Mouse (Mus musculus) embryonic facial prominence, embryonic 12.5 days (tissue): ENCODE data around the gene Mmp23. TPM values are rescaled to one million over a fixed set of nuclear protein-coding genes. Genes with fewer than 3 reads are reported as not detected.

Experiments
- ATAC-seq: fragments of 200-750 bp; cut with Nextera tagmentation; 2 replicates; pipeline ENCODE4 v1.8.0; 2017; ENCODE audit not compliant: insufficient number of reproducible peaks, insufficient read depth, low FRiP score, low TSS enrichment
- H3K27ac ChIP-seq: fragments of 300-500 bp; sonication (generic); 2 replicates; pipeline ENCODE4 v1.5.1; 2016; ENCODE audit warnings: mild to moderate bottlenecking
- H3K27me3 ChIP-seq: fragments of 300-500 bp; sonication (generic); 2 replicates; pipeline ENCODE4 v1.6.1; 2016; ENCODE audit warnings: mild to moderate bottlenecking, moderate library complexity
- H3K36me3 ChIP-seq: fragments of 300-500 bp; sonication (generic); 2 replicates; pipeline ENCODE4 v1.6.1; 2016; ENCODE audit warnings: mild to moderate bottlenecking
- H3K4me1 ChIP-seq: fragments of 300-500 bp; sonication (generic); 2 replicates; pipeline ENCODE4 v1.6.1; 2016
- H3K4me2 ChIP-seq: fragments of 300-500 bp; sonication (generic); replicated peaks from 2 replicates; pipeline ENCODE4 v1.6.1; 2016; ENCODE audit warnings: mild to moderate bottlenecking, moderate library complexity
- H3K4me3 ChIP-seq: fragments of 300-500 bp; sonication (generic); 2 replicates; pipeline ENCODE4 v1.5.1; 2016; ENCODE audit warnings: mild to moderate bottlenecking
- H3K9ac ChIP-seq: fragments of 300-500 bp; sonication (generic); 2 replicates; pipeline ENCODE4 v1.6.1; 2016; ENCODE audit warnings: mild to moderate bottlenecking, moderate library complexity
- H3K9me3 ChIP-seq: fragments of 300-500 bp; sonication (generic); 2 replicates; pipeline ENCODE4 v1.6.1; 2016; ENCODE audit warnings: mild to moderate bottlenecking, moderate library complexity
- WGBS: fragments of 180-500 bp; shearing (Covaris S2); methylation state at CpG from one replicate; pipeline ENCODE4 v1.1.7; 2016; 5-methylcytosine and 5-hydroxymethylcytosine counted together
- polyA plus RNA-seq: library from polyadenylated mRNA; unstranded; fragments of >200 nt; fragmentation: Nextera tagmentation; extraction: Ambion mirVana; gene quantifications from 2 replicates; pipeline ENCODE4 v1.2.1, GENCODE M21; 2016

Gene Mmp23
- polyA plus RNA-seq, 1 experiment from 2014 or later: 16.1 TPM

DNA sequence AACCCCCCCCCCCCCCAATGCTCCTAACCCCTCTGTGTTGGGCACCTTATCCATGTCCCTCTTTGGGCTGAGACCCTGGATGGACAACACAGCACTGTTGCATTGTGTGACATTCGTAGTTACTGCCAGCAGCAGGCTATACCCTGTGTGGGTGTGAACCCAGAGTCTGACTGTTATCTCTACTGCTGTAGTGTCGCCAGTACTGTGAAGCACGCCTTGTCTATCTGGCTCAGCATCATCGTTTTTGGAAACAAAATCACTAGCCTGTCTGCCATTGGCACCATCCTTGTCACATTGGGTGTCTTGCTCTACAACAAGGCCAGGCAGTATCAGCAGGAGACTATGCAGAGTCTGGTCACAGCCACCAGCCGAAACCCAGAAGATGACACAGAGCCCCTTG lies 34.9 kb downstream of the Mmp23 start:
- H3K27me3 ChIP-seq: no peaks in the 10 kb centered on the region
- peaks cover 70% of the 10 kb centered on the region for H3K36me3 ChIP-seq
- no peaks in the 10 kb centered on the region for H3K9me3 ChIP-seq
- no peak overlapping the region for H3K4me2 ChIP-seq
- WGBS: 93% methylated on average over 5 of the region's 5 CpGs
- H3K9ac ChIP-seq: no peak overlapping the region
- H3K27ac ChIP-seq: no peak overlapping the region
- no peaks in the 10 kb centered on the region for H3K4me1 ChIP-seq
- no peak overlapping the region for H3K4me3 ChIP-seq
- no peak for ATAC-seq

DNA sequence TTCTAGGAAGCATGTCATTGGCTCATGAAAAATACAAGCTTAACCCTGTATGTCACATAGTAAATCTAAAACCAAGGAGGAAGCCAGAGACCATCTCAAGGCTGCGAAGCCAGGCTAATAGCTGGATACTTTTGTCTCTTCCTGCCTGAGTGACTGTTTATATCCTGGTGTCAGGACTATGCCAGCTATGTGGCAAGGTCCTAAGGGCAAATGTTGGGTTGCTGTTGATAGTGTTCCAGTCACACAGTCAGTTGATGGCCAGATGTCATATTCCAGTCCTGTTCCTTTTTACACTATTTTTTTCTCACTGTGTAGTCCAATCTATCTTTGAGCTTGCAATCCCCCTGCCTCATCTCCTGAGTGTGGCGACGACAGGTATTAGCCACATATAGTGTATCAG lies 39.9 kb downstream of the Mmp23 start:
- no peaks in the 10 kb centered on the region for H3K4me1 ChIP-seq
- no peak overlapping the region for H3K4me2 ChIP-seq
- H3K9ac ChIP-seq: no peak overlapping the region
- H3K4me3 ChIP-seq: no peak overlapping the region
- no peaks in the 10 kb centered on the region for H3K9me3 ChIP-seq
- 95% methylated on average over 3 of the region's 3 CpGs for WGBS
- H3K36me3 ChIP-seq: peaks cover 78% of the 10 kb centered on the region
- H3K27me3 ChIP-seq: no peaks in the 10 kb centered on the region
- no peak for ATAC-seq
- H3K27ac ChIP-seq: no peak overlapping the region

DNA sequence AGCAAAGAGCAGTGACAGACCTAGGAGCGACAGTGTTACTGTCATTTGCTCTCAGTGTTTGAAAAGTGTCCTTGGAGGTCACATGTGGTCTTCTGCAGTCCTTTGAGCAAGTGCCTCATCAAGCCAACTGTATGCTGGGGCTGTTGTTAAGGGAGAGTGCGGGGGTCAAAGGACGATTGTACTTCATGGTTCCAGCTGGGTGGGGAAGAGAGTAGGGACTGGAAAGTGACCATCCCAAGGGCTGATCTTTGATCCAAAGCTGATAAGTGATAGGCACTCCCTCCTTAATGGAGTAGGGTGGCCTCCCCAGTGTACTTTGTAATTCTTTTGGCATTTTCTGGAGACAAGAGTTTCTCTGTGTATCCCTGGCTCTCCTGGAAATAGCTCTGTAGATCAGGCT lies 41.3 kb downstream of the Mmp23 start:
- no peak overlapping the region for H3K27ac ChIP-seq
- H3K36me3 ChIP-seq: peaks cover 64% of the 10 kb centered on the region
- whole genome bisulfite sequencing: 90% methylated on average over 3 of the region's 3 CpGs
- H3K4me1 ChIP-seq: no peaks in the 10 kb centered on the region
- ATAC-seq: no peak
- H3K9ac ChIP-seq: no peak overlapping the region
- H3K4me3 ChIP-seq: no peak overlapping the region
- no peak overlapping the region for H3K4me2 ChIP-seq
- H3K9me3 ChIP-seq: no peaks in the 10 kb centered on the region
- no peaks in the 10 kb centered on the region for H3K27me3 ChIP-seq

DNA sequence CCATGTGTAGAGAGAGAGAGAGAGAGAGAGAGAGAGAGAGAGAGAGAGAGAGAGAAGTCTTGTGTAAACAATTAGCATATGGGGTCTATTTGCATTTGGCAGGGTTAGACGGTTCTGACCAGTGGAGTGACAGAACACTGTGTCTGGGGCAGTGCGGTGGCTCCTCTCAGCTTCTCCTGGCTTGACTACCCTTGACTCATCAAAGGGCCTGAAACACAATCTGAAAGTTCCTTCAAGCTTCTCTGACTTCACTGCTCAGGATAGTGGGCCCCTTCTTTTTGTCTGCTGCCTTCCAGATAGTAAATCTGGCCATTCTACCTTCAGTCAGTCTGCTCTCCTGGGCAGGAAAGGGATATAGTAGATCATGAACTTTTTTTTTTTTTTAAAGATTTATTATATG lies 46.4 kb downstream of the Mmp23 start:
- H3K36me3 ChIP-seq: peaks cover 36% of the 10 kb centered on the region

DNA sequence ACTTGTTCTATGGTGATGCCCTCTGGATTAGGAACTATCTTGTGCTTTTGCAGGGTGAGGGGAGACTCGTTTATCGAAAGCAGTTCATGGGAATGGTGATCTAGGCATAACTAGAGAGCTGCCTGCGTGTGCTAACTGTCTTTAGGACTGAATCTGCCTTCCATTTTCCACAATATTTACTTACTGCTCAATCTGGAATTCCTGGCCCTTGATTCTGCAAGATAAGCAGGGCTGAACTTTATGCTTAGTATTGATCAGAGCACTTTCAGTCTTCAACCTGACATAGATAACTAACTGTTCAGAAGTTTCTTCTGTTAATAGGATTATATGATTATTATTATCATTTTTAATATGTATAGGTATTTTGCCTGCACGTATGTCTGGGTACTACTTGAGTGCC lies 48.1 kb downstream of the Mmp23 start:
- Histone ChIP-seq H3K36me3 (peaks cover 22% of the 10 kb centered on the region), H3K27me3 (no peaks in the 10 kb centered on the region), H3K4me2 (no peak overlapping the region), H3K9me3 (no peaks in the 10 kb centered on the region), H3K4me3 (no peak overlapping the region), H3K4me1 (peaks cover 9% of the 10 kb centered on the region), H3K27ac (no peak overlapping the region), H3K9ac (no peak overlapping the region)
- WGBS: 92% methylated on average over 4 of the region's 4 CpGs
- ATAC-seq: no peak

More for the DNA sequence above, 46.4 kb downstream of the Mmp23 start:
- H3K9ac ChIP-seq: no peak overlapping the region
- 80% methylated on average over 2 of the region's 2 CpGs for WGBS
- H3K4me2 ChIP-seq: no peak overlapping the region
- no peaks in the 10 kb centered on the region for H3K9me3 ChIP-seq
- ATAC-seq: no peak
- H3K4me3 ChIP-seq: no peak overlapping the region
- H3K4me1 ChIP-seq: peaks cover 9% of the 10 kb centered on the region
- H3K27ac ChIP-seq: no peak overlapping the region
- H3K27me3 ChIP-seq: no peaks in the 10 kb centered on the region

DNA sequence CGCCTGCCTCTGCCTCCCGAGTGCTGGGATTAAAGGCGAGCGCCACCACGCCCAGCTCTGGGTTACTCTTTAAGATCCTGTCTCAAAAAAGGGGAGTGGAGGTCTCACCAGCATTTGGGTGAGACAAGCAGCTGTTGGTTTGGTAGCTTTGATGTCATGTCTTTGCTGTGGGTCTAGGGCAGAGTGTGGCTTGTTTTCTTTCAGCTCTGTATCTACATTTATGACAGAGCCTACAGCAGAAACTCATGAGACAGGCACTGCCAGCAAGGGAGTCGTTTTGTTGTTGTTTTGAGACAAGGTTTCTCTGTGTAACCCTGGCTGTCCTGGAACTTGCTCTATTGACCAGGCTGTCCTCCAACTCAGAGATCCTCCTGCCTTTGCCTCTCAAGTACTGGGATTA lies 49.4 kb downstream of the Mmp23 start:
- no peak overlapping the region for H3K4me3 ChIP-seq
- 0 out of 2 replicates have a peak, but pooled peaks cover 17% of the 10 kb centered on the region for H3K36me3 ChIP-seq
- 96% methylated on average over 6 of the region's 6 CpGs for WGBS
- no peak overlapping the region for H3K4me2 ChIP-seq
- no peaks in the 10 kb centered on the region for H3K27me3 ChIP-seq
- no peak overlapping the region for H3K9ac ChIP-seq
- no peak overlapping the region for H3K27ac ChIP-seq
- H3K4me1 ChIP-seq: peaks cover 9% of the 10 kb centered on the region
- H3K9me3 ChIP-seq: no peaks in the 10 kb centered on the region
- ATAC-seq: no peak

DNA sequence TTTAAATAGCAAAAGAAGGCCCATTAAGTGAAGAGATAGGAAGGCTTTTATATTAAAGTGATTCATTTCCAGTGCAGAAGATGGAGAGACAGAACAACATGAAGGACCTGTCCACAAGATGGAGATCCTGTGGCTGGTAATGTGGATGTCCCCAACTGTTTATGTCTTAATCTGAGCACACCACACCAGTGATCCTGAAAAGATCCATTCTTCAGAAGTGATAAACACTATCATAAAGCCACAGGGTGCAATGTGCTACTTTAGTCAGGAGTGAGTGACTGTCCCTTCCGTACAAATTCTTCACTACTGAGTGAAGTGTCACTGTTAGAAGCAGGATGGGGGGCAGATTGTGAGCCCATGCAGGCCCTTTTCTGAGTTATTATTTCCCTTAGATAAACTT lies 50.4 kb downstream of the Mmp23 start:
- Histone ChIP-seq H3K9me3 (no peaks in the 10 kb centered on the region), H3K4me3 (peak overlapping the region; percentile 98), H3K36me3 (0 out of 2 replicates have a peak, but pooled peaks cover 17% of the 10 kb centered on the region), H3K4me2 (peak overlapping the region; percentile 86), H3K4me1 (peaks cover 9% of the 10 kb centered on the region), H3K27ac (no peak overlapping the region), H3K9ac (no peak overlapping the region), H3K27me3 (no peaks in the 10 kb centered on the region)
- ATAC-seq: no peak
- 92% methylated on average over 1 of the region's 1 CpGs for WGBS

DNA sequence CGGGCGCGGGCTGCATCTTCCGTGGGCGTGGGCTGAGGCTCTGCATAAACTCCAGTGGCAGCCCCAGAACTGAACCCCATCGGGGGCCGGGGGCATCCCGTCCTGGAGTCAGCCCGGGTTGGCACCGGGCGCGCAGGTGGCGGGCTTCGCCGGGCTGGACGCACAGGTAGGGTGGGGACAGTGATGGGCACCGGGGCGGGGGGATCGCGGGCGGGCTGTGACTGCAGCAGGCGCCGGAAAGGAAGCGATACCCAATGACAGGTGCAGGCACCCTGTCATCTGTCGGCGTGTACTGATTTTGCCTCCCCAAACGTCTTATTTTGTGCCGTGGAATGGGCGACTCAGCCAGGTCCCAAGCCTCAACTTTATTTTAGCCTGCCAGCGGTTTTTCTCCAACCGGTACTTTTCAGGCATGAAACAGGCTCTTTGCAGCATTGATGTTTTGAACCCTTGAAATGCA lies 51.2 kb downstream of the Mmp23 start:
- H3K4me2 ChIP-seq: peak overlapping the region; percentile 86
- H3K27ac ChIP-seq: peak overlapping the region; percentile 98
- H3K4me1 ChIP-seq: peaks cover 9% of the 10 kb centered on the region
- no peaks in the 10 kb centered on the region for H3K9me3 ChIP-seq
- H3K36me3 ChIP-seq: 0 out of 2 replicates have a peak, but pooled peaks cover 17% of the 10 kb centered on the region
- H3K9ac ChIP-seq: peak overlapping the region; percentile 91
- no peaks in the 10 kb centered on the region for H3K27me3 ChIP-seq
- WGBS: 2% methylated on average over 31 of the region's 31 CpGs
- no peak for ATAC-seq
- H3K4me3 ChIP-seq: peak overlapping the region; percentile 98

DNA sequence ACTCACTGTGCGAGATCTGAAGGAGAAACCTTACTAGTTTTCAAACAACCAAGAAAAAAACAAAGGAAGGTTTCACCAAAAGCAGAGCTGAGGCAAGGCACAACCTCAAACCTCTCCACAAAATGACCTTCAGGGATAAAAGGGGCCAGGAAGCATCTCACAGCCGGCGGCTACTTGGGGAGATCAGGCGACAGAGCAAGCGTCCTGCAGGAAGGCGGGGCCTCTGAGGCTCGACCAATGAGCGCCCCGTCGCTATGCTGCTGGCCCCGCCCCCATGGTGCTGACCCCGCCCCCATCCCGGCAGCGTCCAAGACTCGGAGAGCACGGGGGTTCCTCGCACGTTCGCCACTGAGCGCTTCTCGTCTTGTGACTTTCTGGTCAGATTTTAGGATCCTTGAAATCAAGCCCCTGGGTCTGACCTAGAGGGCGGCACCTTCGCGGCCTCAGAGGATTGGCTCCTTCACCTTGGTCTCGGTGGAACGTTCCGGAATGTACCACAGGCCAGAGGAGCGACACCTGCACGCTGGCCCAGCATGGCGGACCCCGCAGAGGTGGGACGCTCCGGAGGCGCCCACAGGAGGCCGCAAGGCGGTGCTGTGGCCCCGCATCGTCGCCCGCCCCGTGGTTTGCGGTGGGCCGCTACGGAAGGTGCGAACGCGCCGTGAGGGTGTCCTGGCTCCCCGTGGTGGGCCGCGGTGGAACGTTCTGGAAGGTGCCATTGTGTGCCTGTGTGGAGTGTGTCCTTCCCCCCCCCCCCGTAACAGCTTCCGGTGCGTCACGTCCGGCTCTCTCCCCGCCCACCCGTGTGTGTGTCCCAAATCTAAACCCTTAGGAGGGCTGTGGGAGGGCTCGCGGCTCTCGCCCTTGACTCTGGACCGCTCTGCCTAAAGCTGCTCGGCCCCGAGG lies 51.8 kb downstream of the Mmp23 start, which contains the start of gene Slc35e2:
Slc35e2 (plus strand) TSS at position 326 of the 906 bp plus-strand sequence.
- Histone ChIP-seq H3K9me3 (no peaks in the 10 kb centered on the region), H3K27ac (peak within 1 kb of the TSS; percentile 98), H3K4me1 (peaks cover 9% of the 10 kb centered on the region), H3K9ac (peak within 1 kb of the TSS; percentile 91), H3K27me3 (no peaks in the 10 kb centered on the region), H3K4me2 (peak within 1 kb of the TSS; percentile 86), H3K4me3 (peak within 1 kb of the TSS; percentile 98), H3K36me3 (0 out of 2 replicates have a peak, but pooled peaks cover 13% of the 10 kb centered on the region)
- 1% methylated on average over 64 of the region's 65 CpGs for WGBS
- ATAC-seq: peak; percentile 95

Other genes with a start within 250 kb of the Mmp23 start
- gene Cfap74, start 244.2 kb downstream of the Mmp23 start, polyA plus RNA-seq: 4.9 and 6.9 TPM in 2 replicates
- gene Tmem52, start 184.3 kb downstream of the Mmp23 start, polyA plus RNA-seq: not detected in 2 replicates
- 570 and 588 TPM in 2 replicates for gene Gnb1, start 162.0 kb downstream of the Mmp23 start, polyA plus RNA-seq
- 96.6 and 101 TPM in 2 replicates for gene Nadk, start 91.0 kb downstream of the Mmp23 start, polyA plus RNA-seq
- gene Slc35e2, start 52.0 kb downstream of the Mmp23 start, polyA plus RNA-seq: 11.4 and 12.5 TPM in 2 replicates
- gene Cdk11b, start 28.5 kb downstream of the Mmp23 start, polyA plus RNA-seq: 78.3 and 86.6 TPM in 2 replicates
- gene Gm10563, start 8.0 kb downstream of the Mmp23 start, polyA plus RNA-seq: not detected in 2 replicates
- gene Mib2, start 15.8 kb upstream of the Mmp23 start, polyA plus RNA-seq: 38.2 and 40.8 TPM in 2 replicates
- gene Fndc10, start 41.0 kb upstream of the Mmp23 start, polyA plus RNA-seq: 12.2 and 15.2 TPM in 2 replicates
- 135 and 136 TPM in 2 replicates for gene Ssu72, start 51.4 kb upstream of the Mmp23 start, polyA plus RNA-seq
- 2.2 and 2.5 TPM in 2 replicates for gene Tmem240, start 81.4 kb upstream of the Mmp23 start, polyA plus RNA-seq
- 103 and 106 TPM in 2 replicates for gene Atad3a, start 107.7 kb upstream of the Mmp23 start, polyA plus RNA-seq
- gene Vwa1, start 121.3 kb upstream of the Mmp23 start, polyA plus RNA-seq: 9.2 and 9.5 TPM in 2 replicates
- 0.69 and 1.0 TPM in 2 replicates for gene Tmem88b, start 132.5 kb upstream of the Mmp23 start, polyA plus RNA-seq
- 0.25 TPM in 1 of 2 replicates, not detected in the other for gene Ankrd65, start 137.1 kb upstream of the Mmp23 start, polyA plus RNA-seq
- gene Mrpl20, start 149.5 kb upstream of the Mmp23 start, polyA plus RNA-seq: 214 TPM in 2 replicates
- 243 and 253 TPM in 2 replicates for gene Ccnl2, start 159.1 kb upstream of the Mmp23 start, polyA plus RNA-seq
- gene Aurkaip1, start 177.9 kb upstream of the Mmp23 start, polyA plus RNA-seq: 146 and 149 TPM in 2 replicates
- gene Mxra8, start 186.3 kb upstream of the Mmp23 start, polyA plus RNA-seq: 50.7 and 52.6 TPM in 2 replicates
- gene Dvl1, start 194.0 kb upstream of the Mmp23 start, polyA plus RNA-seq: 8.3 and 16.9 TPM in 2 replicates
- gene Tas1r3, start 210.0 kb upstream of the Mmp23 start, polyA plus RNA-seq: 0.34 and 0.47 TPM in 2 replicates
- gene Cptp, start 216.1 kb upstream of the Mmp23 start, polyA plus RNA-seq: 15.9 and 17.1 TPM in 2 replicates
- gene Ints11, start 216.2 kb upstream of the Mmp23 start, polyA plus RNA-seq: 83.7 and 85.4 TPM in 2 replicates
- 56.0 and 56.6 TPM in 2 replicates for gene Pusl1, start 238.4 kb upstream of the Mmp23 start, polyA plus RNA-seq
- gene Acap3, start 238.4 kb upstream of the Mmp23 start, polyA plus RNA-seq: 25.1 and 27.7 TPM in 2 replicates